Mouse (Mus musculus): Measurements from ENCODE around the gene Cnnm1.
"Not testable (repeated sequence)": the region's sequence is repeated elsewhere in the genome, so short reads cannot be mapped to it uniquely, and the experiment has no call there.

Gene Cnnm1

GRCm38 (mm10) chr19:43465076-43465475 lies 24.8 kb downstream of the Cnnm1 start:
- no peak for DNase-seq (ENCODE audit: low spot score in 2 of 2)

GRCm38 (mm10) chr19:43465601-43466255 lies 25.5 kb downstream of the Cnnm1 start:
- DNase-seq (ENCODE audit: low spot score in 2 of 2), result no peak

- no peak for DNase-seq (ENCODE audit: low spot score in 2 of 2)
These were observed 27.9 kb downstream of the Cnnm1 start for GRCm38 (mm10) chr19:43467927-43468685.

- no peak for DNase-seq (ENCODE audit: low spot score in 2 of 2)
These were observed 29.1 kb downstream of the Cnnm1 start for GRCm38 (mm10) chr19:43469333-43469732.

- DNase-seq (ENCODE audit: low spot score in 2 of 2), result no peak
These were observed 32.1 kb downstream of the Cnnm1 start for GRCm38 (mm10) chr19:43472331-43472730.

GRCm38 (mm10) chr19:43472781-43473180 lies 32.5 kb downstream of the Cnnm1 start:
- DNase-seq (ENCODE audit: low spot score in 2 of 2), result no peak

GRCm38 (mm10) chr19:43475642-43476041 lies 35.4 kb downstream of the Cnnm1 start:
- DNase-seq (ENCODE audit: low spot score in 2 of 2), result no peak

- no peak for DNase-seq (ENCODE audit: low spot score in 2 of 2)
These were observed 35.8 kb downstream of the Cnnm1 start for GRCm38 (mm10) chr19:43476063-43476462.

- no peak for DNase-seq (ENCODE audit: low spot score in 2 of 2)
These were observed 37.2 kb downstream of the Cnnm1 start for GRCm38 (mm10) chr19:43477436-43477835.

- peak in 1 of 2 experiments; percentile 25 for DNase-seq (ENCODE audit: low spot score in 2 of 2)
These were observed 38.7 kb downstream of the Cnnm1 start for GRCm38 (mm10) chr19:43478891-43479290.

- no peak for DNase-seq (ENCODE audit: low spot score in 2 of 2)
These were observed 39.2 kb downstream of the Cnnm1 start for GRCm38 (mm10) chr19:43479431-43479830.

GRCm38 (mm10) chr19:43480512-43480911 lies 40.3 kb downstream of the Cnnm1 start:
- no peak for DNase-seq (ENCODE audit: low spot score in 2 of 2)

GRCm38 (mm10) chr19:43487429-43487828 lies 47.2 kb downstream of the Cnnm1 start:
- no peak for DNase-seq (ENCODE audit: low spot score in 2 of 2)

- DNase-seq (ENCODE audit: low spot score in 2 of 2), result not testable (repeated sequence)
These were observed 53.1 kb downstream of the Cnnm1 start for GRCm38 (mm10) chr19:43493316-43493715.

- DNase-seq (ENCODE audit: low spot score in 2 of 2), result no peak
These were observed 53.6 kb downstream of the Cnnm1 start for GRCm38 (mm10) chr19:43493878-43494277.

- no peak for DNase-seq (ENCODE audit: low spot score in 2 of 2)
These were observed 54.7 kb downstream of the Cnnm1 start for GRCm38 (mm10) chr19:43494914-43495313.

GRCm38 (mm10) chr19:43495846-43496245 lies 55.6 kb downstream of the Cnnm1 start:
- DNase-seq (ENCODE audit: low spot score in 2 of 2), result no peak

GRCm38 (mm10) chr19:43497440-43497839 lies 57.2 kb downstream of the Cnnm1 start:
- no peak for DNase-seq (ENCODE audit: low spot score in 2 of 2)

GRCm38 (mm10) chr19:43498874-43499273 lies 58.6 kb downstream of the Cnnm1 start:
- no peak for DNase-seq (ENCODE audit: low spot score in 2 of 2)

GRCm38 (mm10) chr19:43502630-43503029 lies 62.4 kb downstream of the Cnnm1 start:
- DNase-seq (ENCODE audit: low spot score in 2 of 2), result no peak

- not testable (repeated sequence) for DNase-seq (ENCODE audit: low spot score in 2 of 2)
These were observed 63.4 kb downstream of the Cnnm1 start for GRCm38 (mm10) chr19:43503593-43503992.

- no peak for DNase-seq (ENCODE audit: low spot score in 2 of 2)
These were observed 65.2 kb downstream of the Cnnm1 start for GRCm38 (mm10) chr19:43505441-43505840.
